Mouse (Mus musculus) brain, embryonic 14.5 days (tissue): ENCODE results near the gene Pdlim7.

Experiments used
- CTCF ChIP-seq: fragments of 200-500 bp; IDR thresholded peaks from 2 replicates; pipeline ENCODE4 v1.5.1; 2012; ENCODE audit warnings: inconsistent platforms, mild to moderate bottlenecking, moderate library complexity, borderline replicate concordance; ENCODE audit not compliant: insufficient read depth, insufficient read length; ENCODE audit errors: extremely low read depth
- POLR2A ChIP-seq: fragments of 200-500 bp; IDR thresholded peaks from 2 replicates; pipeline ENCODE4 v1.6.1; 2012; ENCODE audit warnings: mild to moderate bottlenecking, inconsistent platforms, borderline replicate concordance; ENCODE audit not compliant: poor library complexity, insufficient read depth, insufficient read length, severe bottlenecking; ENCODE audit errors: extremely low read depth

- TF ChIP-seq CTCF: peak; percentile 0; the same call in 1 of the 2 replicates
- TF ChIP-seq POLR2A: no peak
Observed at GRCm38 (mm10) chr13:55482542-55482941, 30.9 kb downstream of the Pdlim7 start.
